Mouse (Mus musculus) ovary, postnatal 10 days (tissue): Measurements from ENCODE around the gene Stag2.

Experiments used
- DNase-seq: peaks from one replicate; pipeline ENCODE4 v3.0.0; 2022; ENCODE audit warnings: low spot score

The Stag2 gene

DNA sequence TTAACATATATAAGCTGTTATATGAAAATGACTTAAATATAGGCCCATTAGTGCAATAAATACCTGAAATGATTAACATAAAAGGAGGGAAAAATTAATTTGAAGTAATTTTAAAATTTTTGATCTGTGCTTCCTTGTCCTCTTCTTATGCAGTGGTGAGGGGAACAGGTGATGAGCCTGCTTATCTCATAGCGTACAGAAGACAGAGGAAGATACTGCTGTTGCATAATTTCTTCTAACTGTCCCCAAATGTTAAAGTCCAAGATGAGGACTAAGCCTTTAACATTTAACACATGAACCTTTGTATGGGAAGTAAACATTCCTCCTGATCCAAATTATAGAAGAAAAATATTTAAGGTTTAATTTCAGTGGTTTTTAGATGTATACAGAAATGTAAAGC is 66.6 kb downstream of the Stag2 start:
- no peak for DNase-seq

- DNase-seq = no peak
These were observed 101.2 kb downstream of the Stag2 start for GRCm38 (mm10) chrX:42250342-42250741.

DNA sequence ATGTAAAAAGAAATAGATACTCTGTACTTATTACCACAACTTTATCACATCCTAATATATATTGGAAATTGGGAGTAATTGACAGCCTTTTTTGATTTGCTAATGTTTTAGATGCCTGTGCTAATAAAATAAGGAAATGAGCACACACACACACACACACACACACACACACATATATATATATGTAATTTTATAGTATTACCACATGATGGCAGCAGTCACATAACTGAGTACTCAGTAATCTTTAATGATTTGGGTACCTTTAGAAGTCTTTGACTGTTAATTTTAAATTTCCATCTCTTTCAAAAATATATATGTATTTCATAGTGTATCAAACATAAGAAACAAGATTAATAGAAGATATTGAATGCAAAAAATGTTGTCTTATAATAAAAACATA is 123.6 kb downstream of the Stag2 start:
- no peak for DNase-seq

DNA sequence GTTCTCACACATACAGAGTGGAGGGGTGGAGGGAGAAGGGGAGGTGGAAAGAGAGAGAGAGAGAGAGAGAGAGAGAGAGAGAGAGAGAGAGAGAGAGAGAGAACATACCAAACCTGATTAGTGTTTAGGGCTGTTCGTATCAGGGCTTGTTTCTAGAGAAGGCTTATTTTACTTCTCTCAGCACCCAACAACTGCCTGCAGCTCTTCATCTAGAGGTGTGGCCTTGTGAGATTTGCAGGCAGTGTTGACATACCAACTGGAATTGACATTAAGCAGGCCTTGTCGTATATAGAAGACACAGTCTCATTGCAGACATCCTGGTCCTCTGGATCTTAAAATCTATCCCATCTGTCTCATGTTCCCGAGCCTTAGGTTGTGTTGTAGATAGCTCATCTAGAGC is 141.1 kb downstream of the Stag2 start:
- DNase-seq = no peak

DNA sequence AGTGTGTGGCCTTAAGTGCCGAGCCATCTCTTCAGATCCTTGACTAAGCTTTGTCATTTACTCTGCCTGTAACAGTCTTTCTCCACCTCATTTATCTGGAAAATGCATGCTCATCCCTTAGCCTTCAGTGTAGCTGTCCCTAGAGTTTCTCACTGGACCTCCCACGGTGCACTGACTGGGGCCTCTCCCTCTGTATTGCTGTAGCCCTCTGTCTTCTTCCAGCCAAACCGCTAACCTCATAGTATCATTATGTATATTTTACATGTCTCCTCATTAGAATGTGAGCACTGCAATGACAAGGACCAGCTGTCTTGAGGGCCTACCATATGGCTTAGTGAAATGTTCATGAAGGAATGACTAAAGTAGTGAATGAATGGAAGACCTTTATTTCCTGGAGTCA is 166.1 kb downstream of the Stag2 start:
- no peak for DNase-seq

DNA sequence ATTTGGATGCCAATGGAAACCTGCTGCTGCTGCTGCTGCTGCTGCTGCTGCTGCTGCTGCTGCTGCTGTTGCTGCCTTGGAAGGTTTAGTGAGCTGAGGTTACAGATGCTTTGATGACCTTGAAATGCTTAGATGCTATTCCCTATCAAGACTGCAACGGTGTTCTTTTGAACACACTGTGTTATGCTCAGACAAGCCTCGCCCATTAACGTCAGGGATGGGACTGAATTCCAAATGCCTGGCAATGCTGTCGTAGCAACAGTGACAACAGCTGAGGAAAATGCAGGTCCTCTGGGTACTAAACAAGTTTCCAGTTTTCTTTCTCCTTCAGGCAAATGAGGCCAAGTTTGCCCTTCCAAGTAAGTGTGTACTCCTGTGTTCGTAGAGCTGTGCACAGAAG is 171.3 kb downstream of the Stag2 start:
- DNase-seq = no peak

DNA sequence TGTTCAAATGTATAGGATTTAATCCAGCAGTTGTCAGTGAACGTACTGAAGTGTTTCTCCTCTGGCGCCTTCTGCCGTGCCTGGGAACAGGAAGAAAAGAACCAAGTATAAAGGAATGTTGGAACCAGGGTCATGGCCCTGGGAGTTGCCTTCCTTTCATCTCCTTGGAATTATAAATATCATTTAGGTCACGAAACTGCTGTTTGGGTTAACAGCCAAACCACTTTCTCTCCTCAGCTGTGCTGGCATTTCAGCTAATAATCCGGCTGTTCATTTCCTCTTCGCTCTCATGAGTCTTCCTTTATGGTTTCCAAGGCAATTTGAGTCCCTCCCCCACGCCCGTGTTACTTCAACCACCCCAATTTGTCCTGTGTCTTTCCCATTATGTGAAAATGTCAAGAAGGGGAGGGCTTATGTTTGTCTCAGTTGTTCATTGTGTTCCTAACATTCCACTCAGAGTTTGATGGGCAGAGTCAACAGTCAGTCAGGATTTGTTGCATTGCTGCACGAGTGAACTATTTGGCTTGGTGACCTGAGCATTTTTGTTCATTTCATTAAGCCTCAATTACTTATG is 172.2 kb downstream of the Stag2 start:
- no peak for DNase-seq

DNA sequence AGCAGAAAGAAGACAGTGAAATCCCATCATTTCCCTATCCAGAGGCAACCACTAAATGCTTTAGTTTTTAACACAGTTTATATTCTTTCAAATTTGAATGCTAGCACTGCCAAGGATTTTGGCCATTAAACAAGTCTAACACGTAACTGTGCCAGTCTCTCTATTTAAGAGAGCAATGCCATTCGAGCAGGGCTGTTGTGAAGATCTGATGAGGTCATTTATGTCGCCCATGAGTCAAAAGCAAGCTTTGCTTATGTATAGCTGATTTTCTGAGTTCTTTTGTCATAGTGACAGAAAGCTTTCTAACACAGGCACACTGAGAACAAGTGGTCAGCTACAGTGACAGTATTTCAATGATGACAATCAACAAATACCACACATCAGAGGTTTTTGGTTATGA is 175.7 kb downstream of the Stag2 start:
- DNase-seq = no peak
